Mouse (Mus musculus): ENCODE measurements around the gene Calhm5. TPM values are rescaled to one million over a fixed set of nuclear protein-coding genes. Genes with fewer than 3 reads are reported as not detected.

Gene Calhm5
- polyA plus RNA-seq, 1 experiment, result not detected

GRCm38 (mm10) chr10:34117770-34118169 is 21.5 kb upstream of the Calhm5 start:
- Histone ChIP-seq H3K4me3 (replicated peaks) (no peak overlapping the region), H3K9me3 (ENCODE audit: control insufficient read depth, low read length) (no peaks in the 10 kb centered on the region), H3K36me3 (ENCODE audit: control insufficient read depth) (no peaks in the 10 kb centered on the region), H3K27me3 (ENCODE audit: control insufficient read depth) (no peaks in the 10 kb centered on the region), H3K4me1 (ENCODE audit: control insufficient read depth) (no peaks in the 10 kb centered on the region)
- TF ChIP-seq TAL1 (IDR thresholded peaks at IDR 0.05; ENCODE audit: low read length) (no peak), GATA1 (IDR thresholded peaks at IDR 0.05; ENCODE audit: low read length) (no peak)

- Histone ChIP-seq H3K9me3 (ENCODE audit: control insufficient read depth, low read length) (no peaks in the 10 kb centered on the region), H3K4me1 (ENCODE audit: control insufficient read depth) (no peaks in the 10 kb centered on the region), H3K27me3 (ENCODE audit: control insufficient read depth) (no peaks in the 10 kb centered on the region), H3K4me3 (replicated peaks) (no peak overlapping the region), H3K36me3 (ENCODE audit: control insufficient read depth) (no peaks in the 10 kb centered on the region)
- TF ChIP-seq TAL1 (IDR thresholded peaks at IDR 0.05; ENCODE audit: low read length) (no peak), GATA1 (IDR thresholded peaks at IDR 0.05; ENCODE audit: low read length) (no peak)
Observed at GRCm38 (mm10) chr10:34117131-34117530, 20.8 kb upstream of the Calhm5 start.

GRCm38 (mm10) chr10:34111964-34112738 is 15.8 kb upstream of the Calhm5 start:
- Histone ChIP-seq H3K27me3 (ENCODE audit: control insufficient read depth) (no peaks in the 10 kb centered on the region), H3K9me3 (ENCODE audit: control insufficient read depth, low read length) (no peaks in the 10 kb centered on the region), H3K4me3 (replicated peaks) (no peak overlapping the region), H3K4me1 (ENCODE audit: control insufficient read depth) (no peaks in the 10 kb centered on the region), H3K36me3 (ENCODE audit: control insufficient read depth) (no peaks in the 10 kb centered on the region)
- no peak for TF ChIP-seq GATA1 (IDR thresholded peaks at IDR 0.05; ENCODE audit: low read length)
- TF ChIP-seq TAL1 (IDR thresholded peaks at IDR 0.05; ENCODE audit: low read length), result no peak

DNA sequence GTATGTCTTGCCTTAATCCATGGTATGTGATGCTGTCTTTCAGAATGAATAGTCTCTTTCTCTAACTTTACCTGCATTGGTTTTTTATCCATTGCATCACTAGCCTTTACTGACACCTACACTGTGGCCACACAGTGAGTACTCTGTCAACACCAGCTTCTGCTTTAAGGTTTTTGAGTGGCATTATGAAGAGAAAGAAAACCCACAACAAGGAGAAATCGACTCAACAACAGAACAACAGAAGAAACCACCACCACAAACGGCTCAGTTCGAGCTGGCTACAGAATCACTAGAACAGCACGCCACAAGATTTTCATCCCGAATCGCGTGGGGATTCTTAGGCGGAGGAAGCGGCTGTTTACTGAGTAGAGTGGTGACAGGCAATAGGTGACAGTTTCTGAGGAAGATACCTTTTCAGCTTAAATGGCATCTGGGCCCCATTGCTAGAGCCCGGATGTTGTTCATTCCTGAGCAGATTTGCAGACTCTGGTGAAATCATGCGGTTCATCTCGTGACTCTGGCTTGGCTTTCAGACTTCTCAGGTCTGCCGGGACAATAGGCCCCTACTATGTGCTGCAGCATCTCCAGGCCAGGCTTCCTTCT is 14.6 kb upstream of the Calhm5 start:
- H3K36me3 ChIP-seq (ENCODE audit: control insufficient read depth), result no peaks in the 10 kb centered on the region

DNA sequence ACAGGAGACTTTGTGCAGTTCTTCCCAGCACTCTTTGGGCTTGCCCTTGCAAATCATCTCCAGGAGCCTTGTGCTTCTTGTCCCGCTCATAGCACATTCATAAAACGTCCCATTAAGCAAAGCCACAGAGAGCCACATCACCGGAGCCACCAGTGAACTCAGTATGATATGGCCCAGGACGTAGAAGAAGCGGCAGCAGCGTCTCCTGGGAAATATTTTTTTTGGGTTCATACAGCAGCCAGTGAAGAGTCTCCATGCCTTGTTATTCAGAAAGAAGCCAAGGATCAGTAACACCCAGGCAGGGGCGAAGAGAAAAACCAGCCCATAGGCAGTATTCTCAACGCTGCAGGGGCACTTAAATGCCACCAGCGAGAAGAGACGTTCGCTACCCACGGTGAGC is 355 bp downstream of the Calhm5 start:
- no peak overlapping the region for H3K4me3 ChIP-seq (replicated peaks)
- no peaks in the 10 kb centered on the region for H3K27me3 ChIP-seq (ENCODE audit: control insufficient read depth)
- H3K4me1 ChIP-seq (ENCODE audit: control insufficient read depth), result no peaks in the 10 kb centered on the region
- TF ChIP-seq TAL1 (IDR thresholded peaks at IDR 0.05; ENCODE audit: low read length) (no peak), GATA1 (IDR thresholded peaks at IDR 0.05; ENCODE audit: low read length) (no peak)
- no peaks in the 10 kb centered on the region for H3K9me3 ChIP-seq (ENCODE audit: control insufficient read depth, low read length)
- H3K36me3 ChIP-seq (ENCODE audit: control insufficient read depth), result no peaks in the 10 kb centered on the region

More for the DNA sequence above, 14.6 kb upstream of the Calhm5 start:
- Histone ChIP-seq H3K4me1 (ENCODE audit: control insufficient read depth) (no peaks in the 10 kb centered on the region), H3K9me3 (ENCODE audit: control insufficient read depth, low read length) (no peaks in the 10 kb centered on the region), H3K27me3 (ENCODE audit: control insufficient read depth) (no peaks in the 10 kb centered on the region), H3K4me3 (replicated peaks) (no peak overlapping the region)
- no peak for TF ChIP-seq GATA1 (IDR thresholded peaks at IDR 0.05; ENCODE audit: low read length)
- no peak for TF ChIP-seq TAL1 (IDR thresholded peaks at IDR 0.05; ENCODE audit: low read length)

- H3K9me3 ChIP-seq (ENCODE audit: control insufficient read depth, low read length), result no peaks in the 10 kb centered on the region
- H3K4me1 ChIP-seq (ENCODE audit: control insufficient read depth), result no peaks in the 10 kb centered on the region
- TF ChIP-seq TAL1 (IDR thresholded peaks at IDR 0.05; ENCODE audit: low read length), result no peak
- TF ChIP-seq GATA1 (IDR thresholded peaks at IDR 0.05; ENCODE audit: low read length), result no peak
- H3K27me3 ChIP-seq (ENCODE audit: control insufficient read depth), result no peaks in the 10 kb centered on the region
- no peak overlapping the region for H3K4me3 ChIP-seq (replicated peaks)
- no peaks in the 10 kb centered on the region for H3K36me3 ChIP-seq (ENCODE audit: control insufficient read depth)
Observed at GRCm38 (mm10) chr10:34095147-34095546, 1.2 kb downstream of the Calhm5 start.

DNA sequence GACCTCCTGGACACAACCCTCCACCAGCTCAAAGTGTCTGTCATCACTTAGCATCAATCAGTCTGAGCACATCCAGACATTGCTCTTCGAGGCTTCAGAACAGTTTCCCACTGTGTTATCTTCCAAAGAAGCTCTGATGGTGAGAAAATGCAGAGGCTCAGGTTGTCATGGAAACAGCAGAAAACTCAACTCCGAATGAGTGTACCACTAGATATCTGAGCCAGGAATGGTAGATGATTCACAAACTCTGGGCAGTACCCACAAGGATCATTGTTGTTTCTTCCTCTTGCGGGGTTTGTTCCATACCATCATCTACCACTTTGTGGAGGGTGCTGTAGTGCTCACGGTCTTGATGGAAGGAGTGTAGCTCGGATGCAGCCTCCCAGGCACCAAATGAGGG is 4.4 kb downstream of the Calhm5 start:
- no peak overlapping the region for H3K4me3 ChIP-seq (replicated peaks)
- no peaks in the 10 kb centered on the region for H3K4me1 ChIP-seq (ENCODE audit: control insufficient read depth)
- H3K9me3 ChIP-seq (ENCODE audit: control insufficient read depth, low read length), result no peaks in the 10 kb centered on the region
- TF ChIP-seq TAL1 (IDR thresholded peaks at IDR 0.05; ENCODE audit: low read length) (no peak), GATA1 (IDR thresholded peaks at IDR 0.05; ENCODE audit: low read length) (no peak)
- H3K36me3 ChIP-seq (ENCODE audit: control insufficient read depth), result no peaks in the 10 kb centered on the region
- no peaks in the 10 kb centered on the region for H3K27me3 ChIP-seq (ENCODE audit: control insufficient read depth)

DNA sequence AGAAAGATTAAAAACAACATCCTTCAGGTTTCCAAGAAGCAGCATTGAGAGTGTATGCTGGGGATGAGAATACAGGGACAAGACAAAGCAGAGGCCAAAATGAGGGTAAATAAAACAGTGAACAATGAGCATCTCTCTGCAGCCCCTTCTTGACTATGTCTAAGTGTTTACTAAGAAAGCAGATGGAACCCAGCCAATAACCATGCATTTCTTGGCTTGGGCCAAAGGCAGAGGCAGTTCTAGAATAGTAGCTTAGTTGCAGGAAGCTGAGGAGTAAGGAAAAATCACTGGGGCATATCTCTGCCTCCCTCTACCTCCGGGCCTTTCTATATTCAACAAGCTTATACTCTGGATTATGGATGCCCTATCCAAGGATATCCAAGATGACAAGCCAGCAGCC is 5.8 kb downstream of the Calhm5 start:
- H3K4me3 ChIP-seq (replicated peaks), result no peak overlapping the region
- H3K4me1 ChIP-seq (ENCODE audit: control insufficient read depth), result no peaks in the 10 kb centered on the region
- no peaks in the 10 kb centered on the region for H3K27me3 ChIP-seq (ENCODE audit: control insufficient read depth)
- no peaks in the 10 kb centered on the region for H3K9me3 ChIP-seq (ENCODE audit: control insufficient read depth, low read length)
- no peak for TF ChIP-seq TAL1 (IDR thresholded peaks at IDR 0.05; ENCODE audit: low read length)
- H3K36me3 ChIP-seq (ENCODE audit: control insufficient read depth), result no peaks in the 10 kb centered on the region

DNA sequence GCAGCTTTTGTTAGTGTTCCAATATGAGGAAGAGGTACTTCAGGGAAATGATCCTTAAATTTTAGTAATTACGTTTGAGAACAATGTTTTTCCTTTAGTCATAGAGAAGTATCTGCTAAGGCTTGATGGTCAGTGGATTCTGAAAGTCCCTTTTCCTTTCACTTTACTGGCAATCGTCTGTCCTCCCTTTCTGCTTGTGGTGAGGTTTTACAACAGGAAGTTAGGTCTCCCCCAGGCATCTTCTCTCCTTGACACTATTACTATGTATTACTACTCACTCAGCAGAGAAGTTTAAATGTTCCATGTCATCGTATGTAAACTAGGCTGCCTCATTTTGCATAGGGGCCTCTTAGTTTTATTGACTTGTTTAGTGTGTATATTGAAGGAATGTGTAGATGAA is 6.8 kb downstream of the Calhm5 start:
- Histone ChIP-seq H3K4me3 (replicated peaks) (no peak overlapping the region), H3K9me3 (ENCODE audit: control insufficient read depth, low read length) (no peaks in the 10 kb centered on the region), H3K27me3 (ENCODE audit: control insufficient read depth) (no peaks in the 10 kb centered on the region), H3K36me3 (ENCODE audit: control insufficient read depth) (no peaks in the 10 kb centered on the region), H3K4me1 (ENCODE audit: control insufficient read depth) (no peaks in the 10 kb centered on the region)
- TF ChIP-seq TAL1 (IDR thresholded peaks at IDR 0.05; ENCODE audit: low read length), result no peak
- no peak for TF ChIP-seq GATA1 (IDR thresholded peaks at IDR 0.05; ENCODE audit: low read length)

All from erythroblast, embryonic 14.5 days (primary cell).